Mouse (Mus musculus): Measurements from ENCODE around the gene Col27a1.

The Col27a1 gene

GRCm38 (mm10) chr4:63373404-63373803 is 159.6 kb downstream of the Col27a1 start:
- no peak for DNase-seq (ENCODE audit: low spot score in 2 of 2)

DNA sequence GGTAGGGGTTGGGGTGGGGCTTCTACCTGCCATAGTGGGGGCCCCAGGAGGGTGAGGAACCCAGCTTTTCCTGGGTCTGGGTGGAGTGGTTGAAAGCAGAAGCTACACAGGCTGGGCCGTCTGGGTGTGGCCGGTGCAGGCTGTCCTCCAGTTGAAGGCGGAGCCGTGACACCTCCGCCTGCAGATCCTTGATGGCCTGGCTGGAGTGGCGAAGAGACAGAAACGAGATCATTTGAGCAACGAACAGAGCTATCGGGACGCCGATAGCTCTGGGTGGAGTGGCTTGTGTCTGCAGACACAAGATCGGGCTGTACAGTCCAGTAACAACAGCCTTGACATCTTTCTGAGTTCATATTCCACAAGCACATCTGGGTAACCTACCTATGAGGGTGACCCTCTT is 160.5 kb downstream of the Col27a1 start:
- DNase-seq (ENCODE audit: low spot score in 2 of 2): no peak

DNA sequence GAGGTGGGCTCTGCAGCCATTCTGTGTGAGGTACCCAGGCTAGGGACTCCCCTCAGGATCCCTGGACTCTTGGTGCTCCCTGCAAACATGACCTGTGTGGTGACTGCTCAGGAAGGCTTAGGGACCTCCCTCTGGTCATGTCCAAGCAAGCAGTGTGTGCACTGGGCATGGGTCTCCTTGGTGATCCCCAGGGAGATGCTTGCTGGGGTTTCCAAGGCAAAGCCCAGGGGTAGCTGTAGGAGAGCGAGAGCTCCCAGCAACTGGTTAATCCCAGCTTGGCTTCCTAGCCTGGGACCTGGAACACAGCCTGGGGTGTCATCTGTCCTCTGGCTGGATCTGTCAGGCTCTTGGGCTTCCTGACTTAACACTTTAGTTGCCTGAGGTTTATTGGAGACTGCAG is 161.6 kb downstream of the Col27a1 start:
- no peak for DNase-seq (ENCODE audit: low spot score in 2 of 2)

- no peak for DNase-seq (ENCODE audit: low spot score in 2 of 2)
These were observed 163.7 kb downstream of the Col27a1 start for GRCm38 (mm10) chr4:63377483-63377882.

GRCm38 (mm10) chr4:63382676-63383369 is 169.0 kb downstream of the Col27a1 start:
- DNase-seq (ENCODE audit: low spot score in 2 of 2): no peak

DNA sequence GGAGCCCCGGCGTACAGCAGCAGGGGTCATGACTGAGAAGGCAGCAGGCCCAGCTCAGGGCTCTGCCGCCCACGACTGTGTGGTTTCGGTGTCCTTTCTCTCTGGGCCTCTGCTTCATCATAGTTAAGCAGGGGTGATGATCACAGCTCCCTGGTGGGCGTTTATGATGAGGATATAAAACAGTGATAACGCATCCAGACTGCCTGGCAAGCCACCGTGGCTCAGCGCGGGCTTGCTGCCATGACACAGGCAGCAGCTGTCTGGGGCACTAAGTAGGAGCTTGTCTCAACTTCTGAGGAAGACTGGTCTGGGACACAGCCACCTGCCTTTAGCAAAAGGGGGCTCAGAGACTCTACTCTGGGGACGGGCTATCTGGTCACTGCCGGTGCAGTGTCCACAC is 169.7 kb downstream of the Col27a1 start:
- DNase-seq (ENCODE audit: low spot score in 2 of 2): no peak

GRCm38 (mm10) chr4:63384262-63384661 is 170.5 kb downstream of the Col27a1 start:
- no peak for DNase-seq (ENCODE audit: low spot score in 2 of 2)

Measured in natural killer cell, adult 2 months (primary cell).